Mouse (Mus musculus): ENCODE measurements around the gene Kif5c. TPM values are rescaled to one million over a fixed set of nuclear protein-coding genes. Genes with fewer than 3 reads are reported as not detected.

The Kif5c gene
- total RNA-seq, 2 experiments from 2014 or later, result 0.28 to 0.64 TPM

DNA sequence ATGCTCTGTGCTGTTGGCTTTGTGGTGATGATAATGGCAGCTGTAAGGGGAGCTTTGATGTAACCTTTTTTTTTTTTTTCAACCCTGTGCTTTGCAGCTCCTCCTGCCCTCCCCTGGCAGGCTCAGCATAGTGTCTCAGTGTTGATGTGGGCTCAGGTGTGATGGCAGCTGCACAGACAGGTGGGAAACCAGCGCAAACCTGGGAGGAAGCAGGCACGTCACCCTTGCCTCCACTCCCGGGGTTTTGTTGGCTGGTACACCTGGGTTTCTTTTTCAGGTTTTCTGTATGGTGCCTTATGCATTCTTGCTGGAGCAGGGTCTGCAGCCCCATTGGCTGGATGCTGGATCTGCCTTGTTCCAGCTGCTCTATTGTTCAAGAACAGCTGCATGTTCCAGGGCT lies 198.1 kb downstream of the Kif5c start:
- intact Hi-C loops (cut with DNase I), result no loop called here
- DNase-seq, result no peak

DNA sequence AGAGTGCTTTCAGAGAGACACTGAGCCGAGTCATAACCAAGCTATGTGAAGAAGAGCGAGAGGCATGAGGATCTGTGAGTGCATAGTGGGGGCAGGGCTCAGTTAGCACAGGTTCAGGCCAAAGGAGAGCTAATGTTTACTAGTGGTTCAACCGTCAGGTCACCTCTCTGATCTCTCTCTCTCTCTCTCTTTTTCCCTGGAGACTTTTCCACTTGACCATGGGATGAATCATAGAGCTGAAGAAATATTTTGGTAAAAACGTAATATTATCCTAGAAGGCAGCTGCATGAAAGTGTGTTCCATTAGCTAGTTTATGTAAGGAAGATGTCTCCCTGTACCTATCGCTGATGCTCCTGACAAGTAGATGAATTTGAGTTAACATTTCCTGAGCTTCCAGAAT lies 199.0 kb downstream of the Kif5c start:
- DNase-seq, result no peak
- intact Hi-C loops (cut with DNase I), result no loop called here

DNA sequence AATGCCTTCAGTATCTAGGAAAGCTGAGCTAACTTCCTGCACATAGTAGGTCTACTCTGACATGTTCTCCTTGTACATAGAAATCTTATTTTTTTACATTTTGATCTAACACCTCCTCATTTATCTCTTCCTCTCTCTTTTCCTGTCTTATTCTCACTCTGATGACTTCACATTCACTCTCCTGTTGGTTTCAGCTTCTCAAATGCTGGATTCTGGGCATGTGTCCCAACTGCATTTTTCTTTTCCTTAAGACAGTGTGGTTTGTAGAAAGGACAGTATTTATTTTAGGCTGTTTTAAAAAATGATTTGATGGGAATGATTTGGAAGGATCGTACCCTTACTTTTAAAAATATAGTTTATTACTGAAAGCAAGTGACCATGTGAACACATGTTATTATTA lies 203.2 kb downstream of the Kif5c start:
- intact Hi-C loops (cut with DNase I), result no loop called here
- no peak for DNase-seq

Other genes starting within 250 kb of the Kif5c start
- gene Epc2, start 167.8 kb upstream of the Kif5c start, total RNA-seq (2021), result 10 to 100 TPM; 10.2 to 14.0 TPM
- gene Lypd6b, start 168.4 kb downstream of the Kif5c start, total RNA-seq (2021), result not detected

All from gastrocnemius, postnatal 36 days (tissue).